Mouse (Mus musculus): ENCODE data around the gene Kank4.
"Not testable (repeated sequence)": the region's sequence is repeated elsewhere in the genome, so short reads cannot be mapped to it uniquely, and the experiment has no call there.

- TF ChIP-seq CTCF, EP300 (IDR thresholded peaks at IDR 0.05; ENCODE audit: low read depth): not testable (repeated sequence)
Measured at GRCm38 (mm10) chr4:98823740-98824139, 6.4 kb upstream of the Kank4 start, which contains the start of gene I0C0044D17Rik.

All from liver, postnatal 0 days (tissue).